Mouse (Mus musculus): Measurements from ENCODE around the gene 4930512M02Rik. TPM values are rescaled to one million over a fixed set of nuclear protein-coding genes. Genes with fewer than 3 reads are reported as not detected.
A peak's percentile ranks its signal among the peaks of the same experiment; 100 is the strongest.

The 4930512M02Rik gene
- total and polyA plus RNA-seq, 3 experiments: not detected

DNA sequence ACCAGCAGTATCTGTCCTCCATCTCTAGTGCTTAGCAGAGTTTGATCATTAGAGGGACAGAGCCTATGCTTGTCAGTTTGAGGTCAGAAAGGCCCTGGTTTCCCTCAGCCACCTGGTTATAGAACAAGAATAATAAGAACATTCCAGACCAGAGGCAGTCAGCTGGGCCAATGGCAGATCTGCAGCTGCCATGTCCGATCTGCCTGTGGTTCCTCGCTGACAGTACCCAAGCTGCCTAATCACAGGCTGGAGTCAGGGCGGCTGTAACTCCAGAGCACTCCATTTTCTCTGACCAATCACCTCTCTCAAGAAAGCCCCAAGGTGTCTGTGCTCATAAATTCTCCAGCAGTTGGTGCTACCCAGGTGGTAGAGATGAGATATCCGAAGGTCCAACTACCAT is 30.0 kb upstream of the 4930512M02Rik start:
- DNase-seq (ENCODE audit: extremely low read depth): no peak
- H3K27ac ChIP-seq (ENCODE audit: insufficient read depth, low read depth): peak overlapping the region; percentile 16
- in situ Hi-C loops (cut with MboI; ENCODE audit: low pct_ligation_motif_present, low pct_unique_long_range_greater_than_20kb, low sequenced_read_pairs): no loop called here

GRCm38 (mm10) chr11:11656995-11657530 is 29.4 kb upstream of the 4930512M02Rik start:
- H3K4me1 ChIP-seq (ENCODE audit: control insufficient read depth in 1 of 2, insufficient read depth in 2 of 2): peaks cover 41 to 85% of the 10 kb centered on the region in 2 experiments
- H3K9ac ChIP-seq (ENCODE audit: insufficient read depth, low read depth): no peak overlapping the region
- H3K79me2 ChIP-seq (replicated peaks; ENCODE audit: control insufficient read depth, extremely low read depth, insufficient read depth, poor library complexity, severe bottlenecking): no peaks in the 10 kb centered on the region
- H3K4me3 ChIP-seq (replicated peaks in 1 of 3; ENCODE audit: low read depth in 2 of 3, low read length in 2 of 3, poor library complexity in 1 of 3): no peak overlapping the region
- in situ Hi-C loops (cut with MboI; ENCODE audit: low pct_ligation_motif_present, low pct_unique_long_range_greater_than_20kb, low sequenced_read_pairs): no loop called here
- no peaks in the 10 kb centered on the region for H3K9me3 ChIP-seq (replicated peaks; ENCODE audit: low read length)
- peak overlapping the region; percentile 16; the same call in 1 of the 2 replicates for H3K27ac ChIP-seq (ENCODE audit: insufficient read depth, low read depth)
- H3K27me3 ChIP-seq (replicated peaks): no peaks in the 10 kb centered on the region
- TF ChIP-seq EP300 (IDR thresholded peaks at IDR 0.05; ENCODE audit: low read length) (peak; percentile 43; the same call in 1 of the 2 replicates), BHLHE40 (IDR thresholded peaks at IDR 0.05; ENCODE audit: low read depth, low read length) (peak; percentile 9; the same call in 1 of the 2 replicates), USF2 (conservative IDR thresholded peaks at IDR 0.05; ENCODE audit: low read depth, low read length) (peak; percentile 30; the same call in 1 of the 2 replicates), NELFE (IDR thresholded peaks at IDR 0.05; ENCODE audit: low read depth, low read length) (0 out of 2 replicates have a peak, but pooled peaks have one; percentile 13), CTCF (conservative IDR thresholded peaks at IDR 0.05 in 1 of 2, IDR thresholded peaks at IDR 0.05 in 1 of 2; ENCODE audit: low read depth in 2 of 2, low read length in 2 of 2) (no peak), SIN3A (IDR thresholded peaks at IDR 0.05; ENCODE audit: low read length) (peak; percentile 30; the same call in 1 of the 2 replicates), UBTF (IDR thresholded peaks at IDR 0.05; ENCODE audit: low read depth, low read length) (no peak)
- H3K4me2 ChIP-seq (ENCODE audit: insufficient read depth, low read depth, poor library complexity, severe bottlenecking): no peak overlapping the region
- DNase-seq (ENCODE audit: extremely low read depth): peak; percentile 45
- dilution Hi-C loops (cut with MboI; ENCODE audit: extremely low pct_ligation_motif_present, extremely low pct_unique_long_range_greater_than_20kb, low sequenced_read_pairs): no loop called here
- no peaks in the 10 kb centered on the region for H3K36me3 ChIP-seq (replicated peaks in 1 of 2; ENCODE audit: control insufficient read depth in 1 of 2, insufficient read depth in 1 of 2, low read length in 1 of 2)

More for the DNA sequence above, 30.0 kb upstream of the 4930512M02Rik start:
- dilution Hi-C loops (cut with MboI; ENCODE audit: extremely low pct_ligation_motif_present, extremely low pct_unique_long_range_greater_than_20kb, low sequenced_read_pairs): no loop called here
- no peak overlapping the region for H3K9ac ChIP-seq (ENCODE audit: insufficient read depth, low read depth)
- no peaks in the 10 kb centered on the region for H3K27me3 ChIP-seq (replicated peaks)
- H3K4me2 ChIP-seq (ENCODE audit: insufficient read depth, low read depth, poor library complexity, severe bottlenecking): no peak overlapping the region
- no peaks in the 10 kb centered on the region for H3K79me2 ChIP-seq (replicated peaks; ENCODE audit: control insufficient read depth, extremely low read depth, insufficient read depth, poor library complexity, severe bottlenecking)
- 0 out of 2 replicates have a peak, but pooled peaks have one; percentile 26 for TF ChIP-seq MEF2A (IDR thresholded peaks at IDR 0.05; ENCODE audit: borderline replicate concordance, low read depth, low read length)
- no peak for TF ChIP-seq CTCF (conservative IDR thresholded peaks at IDR 0.05 in 1 of 2, IDR thresholded peaks at IDR 0.05 in 1 of 2; ENCODE audit: low read depth in 2 of 2, low read length in 2 of 2)
- H3K4me1 ChIP-seq (ENCODE audit: control insufficient read depth in 1 of 2, insufficient read depth in 2 of 2): peaks cover 41 to 91% of the 10 kb centered on the region in 2 experiments
- no peaks in the 10 kb centered on the region for H3K9me3 ChIP-seq (replicated peaks; ENCODE audit: low read length)
- no peak overlapping the region for H3K4me3 ChIP-seq (replicated peaks in 1 of 3; ENCODE audit: low read depth in 2 of 3, low read length in 2 of 3, poor library complexity in 1 of 3)
- H3K36me3 ChIP-seq (replicated peaks in 1 of 2; ENCODE audit: control insufficient read depth in 1 of 2, insufficient read depth in 1 of 2, low read length in 1 of 2): no peaks in the 10 kb centered on the region

DNA sequence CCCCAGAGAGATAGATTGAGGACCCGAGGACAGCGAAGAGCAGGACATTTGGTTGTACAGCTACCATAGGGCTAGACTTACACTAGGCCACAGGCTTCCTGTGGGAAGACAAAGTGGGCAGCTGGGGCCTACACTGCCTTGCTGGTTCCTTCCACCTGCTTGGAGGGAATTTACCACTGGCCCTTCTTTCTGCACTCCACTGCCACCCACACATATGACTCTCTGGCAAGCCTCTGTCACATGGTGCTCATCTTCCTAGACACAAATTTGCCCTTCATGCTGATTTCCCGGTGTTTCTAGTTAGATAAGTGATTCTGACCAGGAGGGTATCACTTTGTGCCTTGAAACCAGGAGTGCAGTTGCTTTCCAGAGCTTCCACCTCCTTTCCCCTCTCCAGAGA is 28.8 kb upstream of the 4930512M02Rik start:
- H3K4me3 ChIP-seq (replicated peaks in 1 of 3; ENCODE audit: low read depth in 2 of 3, low read length in 2 of 3, poor library complexity in 1 of 3): no peak overlapping the region
- no peaks in the 10 kb centered on the region for H3K36me3 ChIP-seq (replicated peaks in 1 of 2; ENCODE audit: control insufficient read depth in 1 of 2, insufficient read depth in 1 of 2, low read length in 1 of 2)
- H3K4me1 ChIP-seq (ENCODE audit: control insufficient read depth in 1 of 2, insufficient read depth in 2 of 2): peaks cover 38 to 78% of the 10 kb centered on the region in 2 experiments
- H3K27ac ChIP-seq (ENCODE audit: insufficient read depth, low read depth): peak overlapping the region; percentile 16; the same call in 1 of the 2 replicates
- H3K9me3 ChIP-seq (replicated peaks; ENCODE audit: low read length): no peaks in the 10 kb centered on the region
- peak; percentile 66 for DNase-seq (ENCODE audit: extremely low read depth)
- dilution Hi-C loops (cut with MboI; ENCODE audit: extremely low pct_ligation_motif_present, extremely low pct_unique_long_range_greater_than_20kb, low sequenced_read_pairs): no loop called here
- no peak overlapping the region for H3K9ac ChIP-seq (ENCODE audit: insufficient read depth, low read depth)
- no peak overlapping the region for H3K4me2 ChIP-seq (ENCODE audit: insufficient read depth, low read depth, poor library complexity, severe bottlenecking)
- no peaks in the 10 kb centered on the region for H3K27me3 ChIP-seq (replicated peaks)
- TF ChIP-seq BHLHE40 (IDR thresholded peaks at IDR 0.05; ENCODE audit: low read depth, low read length) (peak; percentile 53; the same call in 1 of the 2 replicates), TCF12 (IDR thresholded peaks at IDR 0.05; ENCODE audit: low read depth, low read length) (peak; percentile 67), NELFE (IDR thresholded peaks at IDR 0.05; ENCODE audit: low read depth, low read length) (0 out of 2 replicates have a peak, but pooled peaks have one; percentile 27), MEF2A (IDR thresholded peaks at IDR 0.05; ENCODE audit: borderline replicate concordance, low read depth, low read length) (peak; percentile 26; the same call in 1 of the 2 replicates), ETS1 (conservative IDR thresholded peaks at IDR 0.05; ENCODE audit: low read depth, low read length) (peak; percentile 56; the same call in 1 of the 2 replicates), POLR2AphosphoS2 (IDR thresholded peaks at IDR 0.05; ENCODE audit: low read depth, low read length) (no peak), JUN (IDR thresholded peaks at IDR 0.05; ENCODE audit: insufficient read depth, low read depth, low read length) (no peak), POLR2A (IDR thresholded peaks at IDR 0.05; ENCODE audit: low read depth, low read length) (no peak), TBP (conservative IDR thresholded peaks at IDR 0.05; ENCODE audit: low read depth, low read length) (0 out of 2 replicates have a peak, but pooled peaks have one; percentile 23), RAD21 (IDR thresholded peaks at IDR 0.05; ENCODE audit: low read depth, low read length) (peak; percentile 0), MAX (IDR thresholded peaks at IDR 0.05; ENCODE audit: low read length) (peak; percentile 92), MYC (IDR thresholded peaks at IDR 0.05; ENCODE audit: low read depth, low read length) (peak; percentile 72), SIN3A (IDR thresholded peaks at IDR 0.05; ENCODE audit: low read length) (0 out of 2 replicates have a peak, but pooled peaks have one; percentile 22), USF1 (IDR thresholded peaks at IDR 0.05; ENCODE audit: low read depth, low read length) (peak; percentile 36), EP300 (IDR thresholded peaks at IDR 0.05; ENCODE audit: low read length) (peak; percentile 82), ZMIZ1 (IDR thresholded peaks at IDR 0.05; ENCODE audit: low read depth, low read length) (no peak), PAX5 (IDR thresholded peaks at IDR 0.05; ENCODE audit: low read length) (no peak), USF2 (conservative IDR thresholded peaks at IDR 0.05; ENCODE audit: low read depth, low read length) (peak; percentile 46), MAFK (IDR thresholded peaks at IDR 0.05; ENCODE audit: insufficient replicate concordance, low read length) (no peak), CTCF (conservative IDR thresholded peaks at IDR 0.05 in 1 of 2, IDR thresholded peaks at IDR 0.05 in 1 of 2; ENCODE audit: low read depth in 2 of 2, low read length in 2 of 2) (no peak)
- in situ Hi-C loops (cut with MboI; ENCODE audit: low pct_ligation_motif_present, low pct_unique_long_range_greater_than_20kb, low sequenced_read_pairs): no loop called here
- no peaks in the 10 kb centered on the region for H3K79me2 ChIP-seq (replicated peaks; ENCODE audit: control insufficient read depth, extremely low read depth, insufficient read depth, poor library complexity, severe bottlenecking)

All from CH12.LX (cell line).